Mouse (Mus musculus) MEL (cell line): ENCODE measurements around the gene Gtf3c2.

Experiments
- TAL1 ChIP-seq: IDR thresholded peaks from 2 replicates; pipeline ENCODE4 v1.6.1; 2012; ENCODE audit warnings: mild to moderate bottlenecking, inconsistent platforms, low read length, moderate library complexity, mixed read lengths
- USF1 ChIP-seq: IDR thresholded peaks from 2 replicates; pipeline ENCODE4 v1.6.1; 2014; ENCODE audit warnings: low read depth, mild to moderate bottlenecking, inconsistent platforms, low read length, improper control_type of control experiment, moderate library complexity

DNA sequence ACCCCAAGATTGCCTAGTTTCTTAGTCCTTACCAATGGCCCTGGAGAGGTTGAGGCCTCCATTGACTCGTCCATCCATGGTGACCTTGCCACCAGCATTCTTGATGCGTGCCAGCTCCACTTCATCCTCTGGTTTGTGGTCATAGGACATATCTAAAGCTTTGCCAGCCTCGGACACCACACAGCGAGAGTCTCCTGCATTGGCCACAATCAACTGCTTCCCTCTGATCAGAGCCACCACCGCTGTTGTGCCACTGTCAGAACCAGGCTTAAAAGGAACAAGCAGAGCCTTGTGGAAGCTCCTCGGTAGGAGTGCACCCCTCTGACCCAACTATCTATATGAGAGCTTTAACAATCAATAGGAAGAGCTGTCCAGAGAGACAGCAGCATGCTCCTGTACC, 24.5 kb upstream of the Gtf3c2 start:
- TF ChIP-seq USF1 (no peak), TAL1 (no peak)
